Mouse (Mus musculus) megakaryocyte, embryonic 14.5 days (primary cell): ENCODE data around the gene Cnbp.

ENCODE experiments used
- FLI1 ChIP-seq: IDR thresholded peaks from 2 replicates; pipeline ENCODE4 v1.6.1; 2012; ENCODE audit warnings: low read length, inconsistent platforms, mixed read lengths
- GATA1 ChIP-seq: IDR thresholded peaks from 3 replicates; pipeline ENCODE4 v1.6.1; 2012; ENCODE audit warnings: mixed read lengths, low read length, inconsistent platforms, borderline replicate concordance

DNA sequence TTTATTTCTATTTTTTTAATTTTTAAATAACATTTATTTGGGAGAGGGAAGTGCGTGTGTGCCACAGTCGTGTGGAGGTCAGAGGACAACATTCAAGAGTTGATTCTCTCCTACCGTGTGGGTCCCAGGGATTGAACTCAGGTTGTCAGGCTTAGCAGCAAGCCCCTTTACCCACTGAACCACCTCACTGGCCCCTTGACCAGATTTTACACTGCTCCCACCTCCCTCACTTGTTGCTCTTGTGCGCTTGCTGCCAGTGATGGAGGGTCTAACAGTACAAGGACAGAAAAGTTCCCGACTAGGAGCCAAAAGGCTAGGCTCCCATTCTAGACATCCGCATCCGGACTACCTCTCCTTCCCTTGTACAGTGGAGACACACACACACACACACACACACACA lies 45.5 kb downstream of the Cnbp start:
- no peak for TF ChIP-seq FLI1
- no peak for TF ChIP-seq GATA1
